Mouse (Mus musculus) cerebellum, postnatal 36 days (tissue): ENCODE measurements around the gene Eif2b4.
A peak's percentile ranks its signal among the peaks of the same experiment; 100 is the strongest.
"Not testable (repeated sequence)": the region's sequence is repeated elsewhere in the genome, so short reads cannot be mapped to it uniquely, and the experiment has no call there.

Source experiments
- DNase-seq, 2 experiments: peaks; one replicate each; pipeline ENCODE4 v3.0.0; 2021 to 2022; ENCODE audit warnings: mixed read lengths in 2 of 2

The Eif2b4 gene

DNA sequence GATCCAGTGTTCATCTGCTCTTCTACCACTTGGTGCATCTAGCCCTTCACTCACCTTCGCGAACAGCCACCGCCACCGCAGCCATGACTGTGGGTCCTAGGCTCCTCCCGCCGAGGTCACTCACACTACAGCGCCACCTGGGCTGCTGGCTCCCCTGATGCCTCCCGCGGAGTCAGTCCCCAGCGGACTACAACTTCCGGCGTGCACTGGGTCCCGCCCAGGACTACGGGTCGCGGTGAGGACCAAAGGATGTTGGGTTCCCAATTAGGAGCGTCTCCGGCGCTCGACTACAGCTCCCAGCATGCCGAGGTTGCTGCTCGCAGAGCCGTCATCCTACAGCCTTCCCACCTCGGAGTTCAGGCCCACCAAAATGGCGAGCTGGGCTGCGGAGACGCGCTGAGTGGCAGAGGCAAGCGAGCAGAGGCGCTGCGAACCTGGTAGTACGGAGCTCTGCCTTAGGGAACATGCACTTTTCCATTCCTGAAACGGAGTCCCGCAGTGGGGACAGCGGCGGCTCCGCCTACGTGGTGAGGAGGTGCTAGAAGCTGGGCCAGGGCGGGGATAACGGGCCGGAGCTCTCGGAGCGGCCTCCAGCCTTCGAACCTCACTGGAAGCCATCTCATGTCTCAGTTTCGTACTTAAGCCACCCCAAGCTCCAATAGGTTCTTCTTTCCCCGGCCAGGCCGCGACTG, at the start of gene Eif2b4, which contains the start of gene Snx17:
TSS of gene Eif2b4 (minus strand) at position 492 of the 692 bp plus-strand sequence.
TSS of gene Snx17 (plus strand) at position 289 of the 692 bp plus-strand sequence.
- DNase-seq = peak; percentile 100

DNA sequence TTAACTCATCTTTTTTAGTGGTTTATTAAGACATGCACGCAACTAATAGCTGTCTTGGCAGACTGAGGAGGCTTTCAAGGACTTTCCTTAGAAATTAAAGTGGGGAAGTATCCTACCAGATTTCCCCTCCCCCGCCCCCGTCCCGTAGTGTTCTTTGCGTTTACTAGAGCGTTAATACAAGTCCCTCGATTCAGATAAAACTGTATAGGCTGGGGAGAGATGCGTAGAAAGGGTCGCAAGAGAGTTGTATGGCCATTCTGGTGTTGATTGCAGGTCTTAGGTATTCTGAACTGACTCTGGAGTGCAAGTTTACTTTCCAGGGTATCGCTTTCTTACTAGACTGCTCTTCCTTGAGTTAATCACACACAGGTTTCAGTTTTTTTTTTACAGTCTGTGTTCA, 49.0 kb upstream of the Eif2b4 start:
- DNase-seq = no peak

DNA sequence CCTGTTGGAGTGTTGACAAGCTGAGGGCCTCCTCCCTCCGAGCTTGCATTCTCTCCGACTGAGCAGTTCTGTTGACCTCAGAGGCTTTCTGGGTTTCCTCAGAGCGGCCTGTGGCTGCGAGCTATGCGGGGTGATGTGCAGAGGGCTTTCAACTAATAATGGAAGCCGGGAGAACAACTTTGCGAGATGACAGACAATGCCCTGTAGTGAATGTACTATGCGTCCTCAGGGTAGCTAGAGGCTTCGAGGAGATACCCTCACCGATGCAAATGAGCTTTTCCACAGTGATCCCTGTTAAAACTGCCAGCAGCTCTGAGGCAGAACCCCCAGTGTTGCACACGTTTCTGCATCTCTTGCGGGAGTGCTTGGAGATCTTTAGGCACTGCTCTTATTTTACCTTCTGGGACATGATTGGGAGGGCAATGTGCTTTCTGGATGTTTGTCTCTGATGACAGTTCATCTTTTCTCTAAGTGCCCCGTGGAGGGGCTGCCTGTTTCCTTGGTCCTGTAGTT, 48.3 kb upstream of the Eif2b4 start:
- DNase-seq = no peak

DNA sequence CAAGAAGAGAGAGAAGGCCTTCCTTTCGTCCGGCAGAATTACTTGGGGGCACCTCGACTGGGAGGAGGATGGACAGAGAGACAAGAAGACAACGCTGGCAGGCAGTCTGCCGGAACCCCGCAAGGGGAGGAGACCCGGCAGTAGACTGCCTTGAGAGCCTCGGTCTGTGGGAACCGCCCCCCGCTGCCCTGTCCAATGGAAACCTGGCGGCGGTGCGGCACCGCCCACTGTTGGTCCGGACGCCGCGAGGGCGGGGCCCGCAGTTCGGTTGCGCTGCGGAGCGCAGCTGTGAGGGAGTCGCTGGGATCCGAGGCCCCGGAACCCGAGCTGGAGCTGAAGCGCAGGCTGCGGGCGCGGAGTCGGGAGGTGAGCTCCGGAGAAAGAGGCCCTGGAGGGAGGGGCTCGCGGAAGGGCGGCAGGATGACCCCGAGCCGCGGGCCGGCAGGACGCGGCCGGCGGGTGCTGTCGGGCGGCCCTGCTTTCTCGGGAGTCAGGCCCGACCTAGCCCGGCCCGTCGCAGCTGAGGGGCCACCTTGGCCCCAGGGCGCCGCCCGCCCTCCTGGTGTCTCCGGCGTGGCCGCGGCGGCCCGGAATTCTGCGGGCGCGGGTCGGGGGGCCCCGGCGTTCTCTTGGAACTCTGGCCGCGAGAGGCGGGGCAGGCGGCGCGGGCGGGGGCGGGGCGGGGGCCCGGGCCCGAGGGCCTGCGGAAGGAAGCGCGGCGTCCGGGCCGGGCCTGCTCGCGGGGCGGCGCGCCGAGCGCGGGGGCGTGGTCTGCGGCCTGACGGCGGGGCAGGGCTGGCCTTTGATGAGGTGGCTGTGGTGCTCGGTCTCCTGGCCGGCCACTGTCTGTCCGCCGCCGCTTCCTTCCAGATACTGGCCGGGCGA, 47.6 kb upstream of the Eif2b4 start, which contains the start of the genes Nrbp1 and Gm9970:
TSS of gene Nrbp1 (plus strand) at position 228 of the 885 bp plus-strand sequence.
TSS of gene Gm9970 (minus strand) at position 596 of the 885 bp plus-strand sequence.
- DNase-seq = peak; percentile 94 to 98

DNA sequence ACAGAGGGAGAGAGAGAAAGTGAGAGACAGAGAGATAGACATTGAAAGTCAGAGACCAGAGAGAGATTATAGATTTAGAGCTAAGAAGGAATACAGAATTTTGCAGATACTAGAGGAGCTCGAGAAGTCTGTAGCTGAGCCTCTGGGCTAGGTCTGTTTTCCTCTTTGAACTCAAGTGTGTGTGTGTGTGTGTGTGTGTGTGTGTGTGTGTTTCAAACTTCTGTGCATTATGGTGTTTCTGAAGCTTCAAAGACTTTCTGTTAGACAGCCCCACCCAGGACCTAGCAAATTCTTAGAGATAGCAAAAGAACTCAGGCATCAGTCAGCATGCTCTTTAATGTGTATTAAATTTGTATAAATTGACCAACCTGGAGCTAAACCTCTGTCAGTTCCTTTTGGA, 33.4 kb upstream of the Eif2b4 start:
- DNase-seq = no peak

- no peak for DNase-seq
Observed at GRCm38 (mm10) chr5:31222696-31223095, 29.5 kb upstream of the Eif2b4 start.

- peak in 1 of 2 experiments; percentile 20 for DNase-seq
Observed at GRCm38 (mm10) chr5:31221304-31221945, 28.2 kb upstream of the Eif2b4 start.

DNA sequence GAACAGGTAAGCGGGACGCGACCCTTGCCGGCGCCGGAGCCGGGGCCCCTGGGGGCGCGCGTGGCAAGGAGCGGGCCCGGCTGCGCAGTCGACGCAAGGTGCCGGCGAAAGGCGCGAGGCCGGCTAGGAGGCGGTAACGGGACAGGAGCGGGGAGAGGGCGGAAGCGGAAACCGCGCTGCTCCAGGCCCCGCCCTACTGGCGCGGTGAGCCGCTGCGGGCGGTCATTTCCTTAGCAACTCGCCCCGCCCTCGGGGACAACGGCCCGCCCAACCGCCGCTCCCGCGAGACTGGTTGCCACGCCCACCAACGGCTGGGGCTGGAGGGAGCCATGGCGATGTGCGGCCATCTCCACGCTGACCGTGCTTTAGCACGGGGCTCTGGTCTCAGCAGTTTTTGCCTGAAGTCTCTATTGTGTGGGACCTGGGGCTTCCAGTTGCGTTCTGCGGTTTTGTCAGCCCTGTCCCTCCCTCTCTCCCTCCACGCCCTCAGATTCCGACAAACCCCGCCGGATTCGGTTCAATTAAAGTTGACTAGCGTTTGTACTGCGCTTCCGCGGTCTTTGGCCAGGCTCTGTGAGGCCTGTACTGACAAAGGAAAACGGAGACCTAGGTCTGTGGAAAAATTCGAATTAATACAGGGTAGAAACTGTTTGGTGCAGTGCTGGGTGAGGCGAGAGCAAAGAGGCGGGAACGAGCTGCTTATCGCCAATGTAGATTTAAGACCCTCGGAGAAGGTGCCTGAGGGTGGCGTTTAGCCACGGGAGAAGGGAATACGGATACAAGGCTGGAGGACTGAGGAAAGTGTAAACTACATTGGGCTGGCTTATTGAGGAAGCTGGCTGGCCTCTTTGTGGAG, 27.4 kb upstream of the Eif2b4 start, which contains the start of gene Ppm1g:
TSS of gene Ppm1g (minus strand) at position 240 of the 856 bp plus-strand sequence.
- peak; percentile 93 to 97 for DNase-seq

DNA sequence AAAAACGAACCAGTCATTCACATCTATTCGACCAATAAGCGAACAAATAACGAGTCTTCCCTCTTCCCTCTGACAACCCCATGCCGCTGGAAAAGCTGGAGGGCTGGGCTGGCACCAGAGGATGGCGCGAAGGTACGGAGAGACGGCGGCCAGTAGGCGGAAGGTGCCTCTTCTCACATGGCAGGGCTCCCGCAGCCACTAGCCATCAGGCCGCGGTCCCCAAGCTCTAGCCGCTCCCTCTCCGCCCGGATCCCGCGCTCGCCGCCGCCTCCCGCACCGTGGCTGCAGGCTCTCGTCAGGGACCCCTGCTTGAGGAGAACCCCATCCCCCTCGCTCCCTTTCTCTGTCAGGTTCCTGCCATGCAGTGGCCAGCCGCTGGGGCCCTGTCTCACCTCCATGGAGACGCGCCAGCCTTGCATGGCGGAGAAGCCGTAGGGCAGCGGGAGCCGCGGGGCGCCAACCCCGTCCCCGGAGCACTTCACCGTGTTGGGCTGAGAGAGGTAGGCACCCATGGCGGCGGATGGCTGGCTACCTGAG, 26.7 kb upstream of the Eif2b4 start:
- DNase-seq = no peak

GRCm38 (mm10) chr5:31219474-31219873, 26.2 kb upstream of the Eif2b4 start:
- DNase-seq = no peak

- no peak for DNase-seq
Observed at GRCm38 (mm10) chr5:31219070-31219469, 25.8 kb upstream of the Eif2b4 start.

DNA sequence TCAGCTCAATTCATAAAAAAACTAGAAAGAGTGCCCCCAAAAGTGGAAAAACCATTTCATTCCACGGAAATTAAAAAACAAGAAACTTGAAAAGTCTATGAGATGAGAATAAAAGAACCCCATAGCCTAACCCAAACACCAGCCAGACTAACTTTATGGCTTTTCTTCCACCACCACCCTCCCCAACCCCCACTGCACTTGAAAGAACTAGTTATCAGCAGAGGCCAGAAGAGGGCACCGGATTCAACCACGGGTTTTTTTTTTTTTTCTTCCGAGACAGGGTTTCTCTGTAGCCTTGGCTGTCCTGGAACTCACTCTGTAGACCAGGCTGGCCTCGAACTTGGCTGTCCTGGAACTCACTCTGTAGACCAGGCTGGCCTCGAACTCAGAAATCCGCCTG, 25.1 kb upstream of the Eif2b4 start:
- no peak for DNase-seq

DNA sequence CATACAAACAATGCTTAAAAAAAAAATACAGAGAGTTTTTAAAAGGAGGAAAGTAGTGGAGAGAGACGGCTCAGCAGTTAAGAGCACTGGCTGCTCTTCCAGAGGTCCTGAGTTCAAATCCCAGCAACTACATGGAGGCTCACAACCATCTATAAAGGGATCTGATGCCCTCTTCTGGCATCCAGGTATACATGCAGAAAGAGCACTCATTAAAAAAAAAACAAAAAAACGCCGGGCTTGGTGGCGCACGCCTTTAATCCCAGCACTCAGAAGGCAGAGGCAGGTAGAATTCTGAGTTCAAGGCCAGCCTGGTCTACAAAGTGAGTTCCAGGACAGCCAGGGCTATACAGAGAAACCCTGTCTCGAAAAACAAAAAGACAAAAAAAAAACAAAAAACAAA, 23.3 kb upstream of the Eif2b4 start:
- not testable (repeated sequence) for DNase-seq

- DNase-seq = no peak
Observed at GRCm38 (mm10) chr5:31204421-31204820, 11.2 kb upstream of the Eif2b4 start.

DNA sequence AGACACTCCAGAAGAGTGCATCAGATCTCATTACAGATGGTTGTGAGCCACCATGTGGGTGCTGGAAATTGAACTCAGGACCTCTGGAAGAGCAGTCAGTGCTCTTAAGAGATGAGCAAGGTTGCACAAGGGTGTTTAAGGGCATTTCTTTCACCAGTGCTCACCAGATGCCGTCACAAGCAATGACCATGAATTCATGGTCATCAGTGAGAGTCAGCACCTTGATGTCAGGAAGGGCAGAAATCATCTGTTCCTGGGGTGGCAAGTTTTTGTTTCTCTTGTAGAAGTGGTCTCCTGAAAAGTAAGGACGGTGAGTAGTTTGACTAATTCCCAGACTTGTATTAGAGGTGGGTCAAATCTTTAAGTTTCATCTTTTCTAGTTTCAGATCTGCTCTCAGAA, 10.6 kb upstream of the Eif2b4 start:
- no peak for DNase-seq

DNA sequence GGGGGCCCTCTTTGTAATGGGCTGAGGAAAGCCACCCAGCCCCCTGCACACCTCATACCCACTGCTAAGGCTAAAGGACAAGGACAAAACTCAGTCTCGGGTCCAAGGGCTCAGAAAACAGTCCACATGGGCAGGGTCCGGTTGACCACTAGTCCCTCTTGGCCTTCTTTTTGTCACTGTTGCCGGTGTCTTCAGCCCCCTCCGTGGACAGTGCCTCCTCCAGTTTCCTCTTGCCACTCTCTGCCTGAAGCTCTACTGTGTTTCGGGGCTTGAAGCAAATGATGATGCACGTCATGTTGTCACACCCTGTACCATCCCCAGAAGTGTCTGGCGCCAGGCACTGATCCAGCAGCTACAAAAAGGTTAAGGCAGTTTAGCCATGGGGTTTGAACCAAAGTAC, 9.7 kb upstream of the Eif2b4 start:
- no peak for DNase-seq

- DNase-seq = peak; percentile 95 to 97
Observed at GRCm38 (mm10) chr5:31201742-31202590, 8.7 kb upstream of the Eif2b4 start, which contains the start of gene Zfp513. Gene Zfp513, minus strand, starts transcription at chr5:31202303.

DNA sequence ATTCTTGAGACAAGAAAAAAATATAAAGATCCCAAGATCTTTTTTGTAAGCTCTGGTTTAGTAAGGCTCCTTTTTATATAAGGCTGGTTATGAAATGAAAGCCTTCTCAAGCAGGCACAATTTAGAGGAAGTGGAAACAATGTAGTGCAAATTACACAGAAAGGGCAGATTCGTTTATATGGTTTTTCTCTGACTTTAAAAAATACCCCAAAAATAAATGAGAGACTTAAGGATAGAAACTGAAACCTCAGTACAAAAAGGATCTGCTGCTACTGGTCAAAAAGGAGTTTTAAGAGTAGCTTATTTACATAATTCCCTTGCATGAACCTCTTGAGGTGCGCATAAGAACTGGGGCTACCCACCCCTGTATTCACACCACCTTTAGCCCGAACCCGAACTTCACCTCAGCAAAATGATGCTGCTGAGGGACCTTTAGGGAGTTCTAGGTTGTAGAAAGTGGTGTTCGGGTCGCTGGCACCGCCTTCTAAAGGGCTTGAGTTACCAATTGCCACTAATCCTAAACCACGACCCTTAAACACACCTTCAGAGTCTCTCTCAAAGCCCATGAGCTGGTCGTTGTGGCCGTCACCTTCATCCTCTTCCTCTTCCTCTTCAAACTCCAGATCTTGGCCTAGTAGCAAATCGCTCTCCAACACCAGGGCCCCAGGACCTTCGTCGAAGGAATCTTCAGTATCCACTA, 8.0 kb upstream of the Eif2b4 start:
- DNase-seq = peak in 1 of 2 experiments; percentile 23

DNA sequence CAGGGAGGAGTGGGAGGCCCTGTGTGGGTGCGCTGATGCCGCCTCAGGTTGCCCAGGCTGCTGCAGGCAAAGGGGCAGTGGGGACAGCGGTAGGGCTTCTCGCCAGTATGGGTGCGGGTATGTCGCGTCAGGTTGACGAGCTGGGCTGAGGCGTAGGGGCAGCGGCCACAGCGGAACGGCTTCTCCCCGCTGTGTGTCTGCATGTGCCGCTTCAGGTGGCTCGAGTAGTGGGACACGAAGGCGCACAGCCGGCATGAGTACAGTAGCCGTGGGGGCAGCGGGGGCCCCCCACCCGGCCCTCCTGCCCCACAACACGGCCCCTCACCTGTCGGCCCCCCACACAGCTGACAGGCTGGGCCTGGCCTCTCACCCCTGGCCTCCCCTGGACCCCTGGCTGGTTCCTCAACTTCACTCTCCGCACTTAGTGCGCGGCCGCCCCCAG, 7.1 kb upstream of the Eif2b4 start:
- DNase-seq = peak in 1 of 2 experiments; percentile 39

GRCm38 (mm10) chr5:31199893-31200292, 6.7 kb upstream of the Eif2b4 start:
- DNase-seq = no peak
